Mouse (Mus musculus) olfactory bulb, adult 2 months (tissue): Measurements from ENCODE around the gene Bms1.

Experiments
- CTCF ChIP-seq: fragments of 200-500 bp; IDR thresholded peaks from 2 replicates; pipeline ENCODE4 v1.5.1; 2012; ENCODE audit warnings: low read depth, mild to moderate bottlenecking, low read length, moderate library complexity; ENCODE audit not compliant: insufficient read depth
- POLR2A ChIP-seq: fragments of 200-500 bp; IDR thresholded peaks from 2 replicates; pipeline ENCODE4 v1.6.1; 2012; ENCODE audit warnings: mild to moderate bottlenecking, low read depth, low read length, moderate library complexity; ENCODE audit not compliant: insufficient read depth

- TF ChIP-seq CTCF = no peak
- TF ChIP-seq POLR2A = no peak
Measured at GRCm38 (mm10) chr6:118390746-118391145, 28.5 kb downstream of the Bms1 start.
